Mouse (Mus musculus): ENCODE results near the gene Erp29. TPM values are rescaled to one million over a fixed set of nuclear protein-coding genes. Genes with fewer than 3 reads are reported as not detected.
"Not testable (repeated sequence)": the region's sequence is repeated elsewhere in the genome, so short reads cannot be mapped to it uniquely, and the experiment has no call there.

Erp29 gene
- polyA plus RNA-seq (2012; rRNA removed) (113 and 161 TPM in 2 replicates), polyA plus RNA-seq (2014; fragmentation: Nextera tagmentation; extraction: Ambion mirVana) (159 and 162 TPM in 2 replicates)

DNA sequence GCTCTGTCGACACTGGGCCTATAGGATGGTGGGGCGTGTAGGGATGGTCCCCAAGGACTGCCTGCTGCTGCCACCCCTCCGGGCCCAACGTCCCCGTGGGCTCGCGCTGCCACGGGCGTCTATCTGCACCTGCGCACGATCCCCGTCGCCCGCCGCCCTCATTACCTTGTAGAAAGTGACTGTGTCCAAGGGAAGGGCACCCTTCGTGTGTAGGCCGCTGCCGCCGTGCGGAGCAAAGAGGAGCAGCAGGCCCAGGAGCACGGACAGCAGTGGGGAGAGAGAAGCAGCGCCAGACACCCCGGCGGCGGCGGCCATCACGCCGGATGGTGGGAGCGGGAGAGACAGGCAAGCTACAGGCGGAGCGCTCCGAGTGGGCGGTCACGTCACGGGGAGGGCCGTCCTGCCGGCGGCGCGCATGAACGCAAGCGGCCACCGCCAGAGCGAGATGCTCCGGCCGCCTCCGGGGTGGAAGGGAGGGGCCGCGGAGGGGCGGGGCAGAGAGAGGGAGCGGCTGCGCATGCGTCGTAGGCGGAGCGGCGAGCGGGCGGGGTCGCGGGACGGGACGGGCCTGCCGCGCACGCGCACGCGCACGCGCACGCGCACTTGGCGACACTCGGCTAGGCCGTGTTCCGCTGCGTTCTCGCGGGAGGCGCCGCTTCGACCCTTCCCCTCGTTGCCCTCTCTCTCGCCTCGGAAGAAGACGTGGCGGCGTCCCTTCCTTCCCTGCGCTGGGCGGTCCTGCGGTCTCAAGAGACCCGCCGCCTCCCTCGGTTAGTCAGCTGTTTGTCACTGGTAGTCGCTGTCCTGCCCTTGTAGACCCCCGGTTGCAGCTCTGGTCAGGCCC lies at the start of gene Erp29:
Erp29 (minus strand) TSS at position 481 of the 844 bp plus-strand sequence.
- Histone ChIP-seq H3K4me3 (replicated peaks; ENCODE audit: low read length) (peak within 1 kb of the TSS; percentile 97), H3K27me3 (ENCODE audit: control insufficient read depth, insufficient read depth, low read length) (no peaks in the 10 kb centered on the region), H3K36me3 (ENCODE audit: control insufficient read depth, insufficient read depth, low read length) (peaks cover 24% of the 10 kb centered on the region), H3K9me3 (ENCODE audit: control insufficient read depth, low read length) (no peaks in the 10 kb centered on the region), H3K4me2 (replicated peaks; ENCODE audit: low read depth, low read length, severe bottlenecking) (peak within 1 kb of the TSS; percentile 85), H3K9ac (ENCODE audit: low read depth, low read length, severe bottlenecking) (peak within 1 kb of the TSS; percentile 94), H3K27ac (replicated peaks; ENCODE audit: low read depth, low read length) (peak within 1 kb of the TSS; percentile 91), H3K4me1 (ENCODE audit: control insufficient read depth, insufficient read depth, low read length) (peaks cover 20% of the 10 kb centered on the region)
- TF ChIP-seq POLR2A (IDR thresholded peaks at IDR 0.05; ENCODE audit: borderline replicate concordance, extremely low read depth, insufficient read depth, insufficient read length): peak; percentile 96
- DNase-seq (ENCODE audit: low spot score): peak; percentile 97
- WGBS: 0% methylated on average over 48 of the region's 97 CpGs
- peak; percentile 93 for ATAC-seq (ENCODE audit: low FRiP score, low read depth)

DNA sequence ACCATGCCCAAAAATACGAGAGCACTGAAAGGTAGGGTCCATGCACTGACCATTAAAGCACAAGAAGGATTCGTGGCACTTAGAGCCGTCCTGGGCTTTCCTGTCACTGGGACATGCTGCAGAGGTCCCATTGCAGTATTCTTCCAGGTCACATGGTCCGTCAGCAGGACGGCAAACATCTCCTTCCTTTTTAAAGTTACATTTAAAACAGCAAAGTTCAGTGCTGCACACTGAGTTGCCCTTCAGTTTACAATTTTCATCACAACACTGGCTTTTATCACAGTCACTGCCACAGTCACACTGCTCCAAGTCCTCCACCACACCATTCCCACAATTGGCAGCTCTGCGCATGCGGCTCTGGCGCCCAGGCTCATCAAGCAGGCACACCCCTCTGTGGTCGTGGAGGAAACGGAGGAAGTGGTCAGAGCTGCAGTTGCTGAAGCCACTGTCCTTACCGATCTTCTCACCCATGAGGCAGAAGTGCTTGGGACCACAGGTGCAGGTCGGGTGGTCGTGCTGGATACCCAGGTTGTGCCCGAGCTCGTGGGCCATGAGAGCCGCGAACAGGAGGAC lies 49.2 kb upstream of the Erp29 start:
- DNase-seq (ENCODE audit: low spot score): not testable (repeated sequence)

DNA sequence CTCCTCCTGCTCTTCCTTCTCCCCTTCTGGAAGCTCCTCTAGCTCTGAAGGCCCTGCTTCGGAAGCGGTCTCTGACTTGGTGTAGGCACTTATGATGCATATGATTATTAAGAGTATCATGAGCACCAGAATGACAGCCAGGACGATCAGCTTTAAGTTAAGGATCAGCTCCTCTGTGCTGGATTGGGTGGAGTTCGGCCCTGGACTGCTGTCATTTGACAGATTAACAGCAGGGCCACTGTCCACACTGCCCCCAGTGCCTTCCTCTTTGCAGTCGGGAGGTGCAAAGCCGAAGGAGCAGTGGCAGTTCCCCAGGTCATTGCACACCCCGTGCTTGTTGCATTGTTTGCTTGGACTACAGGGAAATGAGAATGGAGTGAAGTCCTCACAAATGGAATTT lies 48.4 kb upstream of the Erp29 start:
- DNase-seq (ENCODE audit: low spot score): no peak
- no peaks in the 10 kb centered on the region for H3K4me1 ChIP-seq (ENCODE audit: control insufficient read depth, insufficient read depth, low read length)
- no peaks in the 10 kb centered on the region for H3K27me3 ChIP-seq (ENCODE audit: control insufficient read depth, insufficient read depth, low read length)
- no peak for ATAC-seq (ENCODE audit: low FRiP score, low read depth)
- H3K36me3 ChIP-seq (ENCODE audit: control insufficient read depth, insufficient read depth, low read length): no peaks in the 10 kb centered on the region
- no peak overlapping the region for H3K9ac ChIP-seq (ENCODE audit: low read depth, low read length, severe bottlenecking)
- no peaks in the 10 kb centered on the region for H3K9me3 ChIP-seq (ENCODE audit: control insufficient read depth, low read length)
- TF ChIP-seq POLR2A (IDR thresholded peaks at IDR 0.05; ENCODE audit: borderline replicate concordance, extremely low read depth, insufficient read depth, insufficient read length): no peak
- no peak overlapping the region for H3K4me3 ChIP-seq (replicated peaks; ENCODE audit: low read length)
- H3K27ac ChIP-seq (replicated peaks; ENCODE audit: low read depth, low read length): no peak overlapping the region
- 69% methylated on average over 7 of the region's 7 CpGs for WGBS
- H3K4me2 ChIP-seq (replicated peaks; ENCODE audit: low read depth, low read length, severe bottlenecking): no peak overlapping the region

More for the DNA sequence above, 49.2 kb upstream of the Erp29 start:
- not testable (repeated sequence) for H3K4me1 ChIP-seq (ENCODE audit: control insufficient read depth, insufficient read depth, low read length); H3K27ac ChIP-seq (replicated peaks; ENCODE audit: low read depth, low read length); H3K36me3 ChIP-seq (ENCODE audit: control insufficient read depth, insufficient read depth, low read length); ATAC-seq (ENCODE audit: low FRiP score, low read depth); H3K9ac ChIP-seq (ENCODE audit: low read depth, low read length, severe bottlenecking); H3K9me3 ChIP-seq (ENCODE audit: control insufficient read depth, low read length); H3K4me2 ChIP-seq (replicated peaks; ENCODE audit: low read depth, low read length, severe bottlenecking); H3K4me3 ChIP-seq (replicated peaks; ENCODE audit: low read length); H3K27me3 ChIP-seq (ENCODE audit: control insufficient read depth, insufficient read depth, low read length)
- WGBS: 72% methylated on average over 10 of the region's 17 CpGs

DNA sequence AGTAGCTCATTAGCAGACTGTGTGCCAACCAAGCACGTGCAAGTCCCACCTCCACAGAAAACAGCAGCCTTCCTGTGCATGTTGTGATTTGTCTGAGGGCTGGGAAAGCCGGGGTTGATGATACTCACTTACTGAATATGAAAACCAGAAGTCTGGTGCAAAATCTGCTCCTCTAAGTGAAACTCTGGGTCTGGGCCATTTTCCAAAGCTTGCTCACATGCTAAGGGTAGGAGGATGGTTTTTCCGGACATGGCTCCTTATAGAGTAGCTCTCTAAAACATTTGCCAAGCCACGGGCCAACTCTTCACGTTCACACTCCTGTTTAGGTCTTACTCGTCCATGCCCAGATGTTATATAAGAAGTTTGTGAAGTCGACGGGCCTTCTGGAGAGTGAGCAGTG lies 41.0 kb upstream of the Erp29 start:
- Histone ChIP-seq H3K4me1 (ENCODE audit: control insufficient read depth, insufficient read depth, low read length) (no peaks in the 10 kb centered on the region), H3K36me3 (ENCODE audit: control insufficient read depth, insufficient read depth, low read length) (no peaks in the 10 kb centered on the region), H3K9me3 (ENCODE audit: control insufficient read depth, low read length) (no peaks in the 10 kb centered on the region), H3K27ac (replicated peaks; ENCODE audit: low read depth, low read length) (no peak overlapping the region), H3K27me3 (ENCODE audit: control insufficient read depth, insufficient read depth, low read length) (no peaks in the 10 kb centered on the region), H3K4me2 (replicated peaks; ENCODE audit: low read depth, low read length, severe bottlenecking) (no peak overlapping the region), H3K9ac (ENCODE audit: low read depth, low read length, severe bottlenecking) (no peak overlapping the region), H3K4me3 (replicated peaks; ENCODE audit: low read length) (no peak overlapping the region)
- ATAC-seq (ENCODE audit: low FRiP score, low read depth): no peak
- 64% methylated on average over 8 of the region's 8 CpGs for WGBS
- peak; percentile 18 for DNase-seq (ENCODE audit: low spot score)
- no peak for TF ChIP-seq POLR2A (IDR thresholded peaks at IDR 0.05; ENCODE audit: borderline replicate concordance, extremely low read depth, insufficient read depth, insufficient read length)

DNA sequence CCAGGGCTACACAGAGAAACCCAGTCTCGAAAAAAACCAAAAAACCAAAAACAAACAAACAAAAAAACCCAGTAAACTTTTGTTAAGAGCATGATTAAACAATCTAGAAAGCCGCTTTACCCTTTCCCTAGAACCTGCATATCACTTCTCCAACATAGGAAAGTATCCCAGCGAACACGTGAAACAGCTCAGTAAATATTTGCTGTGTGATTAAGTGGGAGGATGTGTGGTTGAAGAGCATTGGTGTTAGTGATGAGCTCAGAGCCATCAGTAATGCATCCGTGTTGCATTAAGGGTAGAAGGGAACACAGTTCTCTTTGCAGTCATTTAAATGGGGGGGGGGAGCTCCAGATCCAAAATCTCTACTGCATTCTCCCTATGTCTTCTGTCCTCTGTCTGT lies 32.5 kb upstream of the Erp29 start:
- DNase-seq (ENCODE audit: low spot score) (no peak), ATAC-seq (ENCODE audit: low FRiP score, low read depth) (no peak)
- TF ChIP-seq POLR2A (IDR thresholded peaks at IDR 0.05; ENCODE audit: borderline replicate concordance, extremely low read depth, insufficient read depth, insufficient read length): no peak
- no peaks in the 10 kb centered on the region for H3K36me3 ChIP-seq (ENCODE audit: control insufficient read depth, insufficient read depth, low read length)
- H3K4me1 ChIP-seq (ENCODE audit: control insufficient read depth, insufficient read depth, low read length): no peaks in the 10 kb centered on the region
- WGBS: 80% methylated on average over 5 of the region's 5 CpGs
- no peaks in the 10 kb centered on the region for H3K27me3 ChIP-seq (ENCODE audit: control insufficient read depth, insufficient read depth, low read length)
- H3K9me3 ChIP-seq (ENCODE audit: control insufficient read depth, low read length): no peaks in the 10 kb centered on the region
- no peak overlapping the region for H3K9ac ChIP-seq (ENCODE audit: low read depth, low read length, severe bottlenecking)
- H3K27ac ChIP-seq (replicated peaks; ENCODE audit: low read depth, low read length): no peak overlapping the region
- no peak overlapping the region for H3K4me2 ChIP-seq (replicated peaks; ENCODE audit: low read depth, low read length, severe bottlenecking)
- no peak overlapping the region for H3K4me3 ChIP-seq (replicated peaks; ENCODE audit: low read length)

Measured in limb, embryonic 14.5 days (tissue).